Mouse (Mus musculus): ENCODE results near the gene Mrtfa. TPM values are rescaled to one million over a fixed set of nuclear protein-coding genes. Genes with fewer than 3 reads are reported as not detected.

Mrtfa gene
- polyA plus RNA-seq, 1 experiment from 2014 or later: 21.2 TPM

DNA sequence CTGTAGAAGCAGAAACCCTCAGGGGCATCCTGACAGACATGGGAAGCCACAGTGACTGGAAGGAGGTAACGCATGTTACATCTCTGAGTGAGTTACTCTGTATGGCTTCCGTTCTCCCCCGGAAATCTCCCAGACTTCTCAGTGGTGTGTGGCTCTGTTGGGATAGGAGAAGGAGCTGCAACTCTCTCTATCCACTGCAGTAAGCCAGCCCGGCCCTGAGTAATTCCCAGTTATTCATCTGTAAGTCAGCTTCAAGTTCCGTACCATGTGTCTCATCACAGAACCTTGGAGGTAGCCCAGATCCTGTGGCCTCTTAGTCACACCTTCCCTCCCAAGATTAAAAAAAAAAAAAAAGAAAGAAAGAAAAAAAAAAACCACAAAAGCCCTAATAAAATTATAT is 1.8 kb upstream of the Mrtfa start:
- Histone ChIP-seq H3K9me3 (ENCODE audit: control insufficient read depth, low read length) (no peaks in the 10 kb centered on the region), H3K4me1 (replicated peaks; ENCODE audit: control insufficient read depth, insufficient read depth, low read length) (peaks cover 15% of the 10 kb centered on the region), H3K27ac (ENCODE audit: low read depth) (no peak overlapping the region), H3K4me3 (ENCODE audit: low read depth, low read length) (no peak overlapping the region), H3K27me3 (replicated peaks; ENCODE audit: control insufficient read depth, insufficient read depth, low read length) (no peaks in the 10 kb centered on the region), H3K4me2 (ENCODE audit: low read length) (no peak overlapping the region), H3K36me3 (ENCODE audit: control insufficient read depth, insufficient read depth, low read length) (no peaks in the 10 kb centered on the region), H3K9ac (ENCODE audit: low read length) (no peak overlapping the region)
- DNase-seq (ENCODE audit: low spot score) (no peak), ATAC-seq (replicated peaks; ENCODE audit: low FRiP score, low TSS enrichment, low read depth) (no peak)
- 85% methylated on average over 5 of the region's 5 CpGs for WGBS

DNA sequence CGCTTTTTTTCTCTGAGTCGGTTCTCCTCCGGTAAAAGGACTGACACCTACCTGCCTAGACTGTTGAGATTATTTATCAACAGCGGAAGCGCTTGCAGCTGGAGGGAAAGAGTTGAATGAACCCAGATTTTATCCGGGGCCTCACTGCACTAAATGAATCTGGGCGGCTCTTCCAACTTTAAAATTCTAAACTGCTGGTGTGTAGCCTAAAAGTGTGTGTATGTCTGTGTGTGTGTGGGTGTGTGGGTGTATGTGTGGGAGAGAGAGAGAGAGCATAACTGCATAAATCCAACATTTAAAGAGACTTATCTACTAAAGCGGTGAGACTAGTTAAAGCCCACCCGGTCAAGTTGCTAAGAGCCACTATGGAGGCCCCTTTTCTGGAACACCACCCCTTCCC is 746 bp upstream of the Mrtfa start:
- Histone ChIP-seq H3K27ac (ENCODE audit: low read depth) (peak overlapping the region; percentile 39), H3K36me3 (ENCODE audit: control insufficient read depth, insufficient read depth, low read length) (no peaks in the 10 kb centered on the region), H3K9ac (ENCODE audit: low read length) (peak overlapping the region; percentile 57), H3K4me2 (ENCODE audit: low read length) (peak overlapping the region; percentile 70), H3K4me1 (replicated peaks; ENCODE audit: control insufficient read depth, insufficient read depth, low read length) (peaks cover 15% of the 10 kb centered on the region), H3K9me3 (ENCODE audit: control insufficient read depth, low read length) (no peaks in the 10 kb centered on the region), H3K4me3 (ENCODE audit: low read depth, low read length) (peak overlapping the region; percentile 78), H3K27me3 (replicated peaks; ENCODE audit: control insufficient read depth, insufficient read depth, low read length) (no peaks in the 10 kb centered on the region)
- WGBS: 20% methylated on average over 9 of the region's 9 CpGs
- no peak for DNase-seq (ENCODE audit: low spot score)
- ATAC-seq (replicated peaks; ENCODE audit: low FRiP score, low TSS enrichment, low read depth): no peak

DNA sequence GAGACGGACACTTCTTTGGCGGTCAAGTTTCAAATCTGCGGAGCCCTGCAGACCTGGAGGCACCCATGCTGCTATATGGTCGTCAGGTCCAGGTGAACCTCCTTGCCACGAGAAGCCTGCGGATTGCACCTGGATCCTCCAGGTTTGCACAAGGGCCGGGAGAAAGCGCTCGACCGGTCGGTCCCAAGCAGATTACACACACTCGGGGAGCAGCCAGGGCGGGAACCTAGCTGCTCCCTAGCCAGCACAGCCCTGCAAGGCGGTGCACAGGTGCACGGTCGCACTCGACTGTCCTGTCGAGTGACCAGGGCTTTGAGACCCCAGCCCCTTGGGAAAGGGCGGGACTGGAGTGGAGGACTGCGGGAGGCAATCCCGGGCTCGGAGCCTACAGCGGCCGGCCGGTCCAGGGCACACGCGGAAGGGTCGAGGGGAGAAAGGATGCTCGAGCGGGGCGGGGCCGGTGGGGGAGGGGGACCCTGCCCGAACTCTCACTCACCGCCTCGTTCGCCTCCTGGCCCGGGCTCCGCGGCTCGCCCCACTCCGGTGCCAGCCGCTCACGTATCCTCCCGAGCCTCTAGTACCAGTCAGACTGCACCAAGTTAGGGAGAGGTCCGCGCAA is 437 bp downstream of the Mrtfa start:
- DNase-seq (ENCODE audit: low spot score): no peak
- Histone ChIP-seq H3K4me3 (ENCODE audit: low read depth, low read length) (peak overlapping the region; percentile 78), H3K27me3 (replicated peaks; ENCODE audit: control insufficient read depth, insufficient read depth, low read length) (no peaks in the 10 kb centered on the region), H3K9ac (ENCODE audit: low read length) (peak overlapping the region; percentile 79), H3K9me3 (ENCODE audit: control insufficient read depth, low read length) (no peaks in the 10 kb centered on the region), H3K36me3 (ENCODE audit: control insufficient read depth, insufficient read depth, low read length) (no peaks in the 10 kb centered on the region), H3K4me1 (replicated peaks; ENCODE audit: control insufficient read depth, insufficient read depth, low read length) (peaks cover 20% of the 10 kb centered on the region), H3K27ac (ENCODE audit: low read depth) (peak overlapping the region; percentile 75), H3K4me2 (ENCODE audit: low read length) (peak overlapping the region; percentile 91)
- 1% methylated on average over 46 of the region's 46 CpGs for WGBS
- ATAC-seq (replicated peaks; ENCODE audit: low FRiP score, low TSS enrichment, low read depth): peak; percentile 61

DNA sequence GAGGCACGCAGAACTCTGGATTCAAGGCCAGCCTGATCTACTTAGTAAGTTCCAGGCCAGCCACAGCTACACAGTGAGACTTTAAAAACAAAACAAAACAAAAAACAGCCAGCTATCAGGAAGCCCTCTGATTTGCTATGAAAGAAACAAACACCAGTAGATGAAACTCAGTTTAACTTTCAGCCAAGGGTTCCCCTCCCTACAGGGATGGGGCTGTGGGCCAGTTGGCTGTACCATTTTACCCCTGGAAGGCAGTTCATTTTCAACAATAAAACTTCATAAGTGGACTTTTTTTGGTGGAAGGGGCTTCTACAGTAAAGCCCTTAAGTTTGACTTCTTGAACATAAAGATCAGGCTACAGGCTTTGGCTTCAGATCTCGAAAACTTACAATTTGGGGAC is 1.5 kb downstream of the Mrtfa start:
- ATAC-seq (replicated peaks; ENCODE audit: low FRiP score, low TSS enrichment, low read depth): no peak
- WGBS: 90% methylated on average over 2 of the region's 2 CpGs
- H3K9ac ChIP-seq (ENCODE audit: low read length): no peak overlapping the region
- peak overlapping the region; percentile 91 for H3K4me2 ChIP-seq (ENCODE audit: low read length)
- DNase-seq (ENCODE audit: low spot score): no peak
- H3K36me3 ChIP-seq (ENCODE audit: control insufficient read depth, insufficient read depth, low read length): no peaks in the 10 kb centered on the region
- no peaks in the 10 kb centered on the region for H3K9me3 ChIP-seq (ENCODE audit: control insufficient read depth, low read length)
- peaks cover 20% of the 10 kb centered on the region for H3K4me1 ChIP-seq (replicated peaks; ENCODE audit: control insufficient read depth, insufficient read depth, low read length)
- H3K27me3 ChIP-seq (replicated peaks; ENCODE audit: control insufficient read depth, insufficient read depth, low read length): no peaks in the 10 kb centered on the region
- no peak overlapping the region for H3K27ac ChIP-seq (ENCODE audit: low read depth)
- no peak overlapping the region for H3K4me3 ChIP-seq (ENCODE audit: low read depth, low read length)

DNA sequence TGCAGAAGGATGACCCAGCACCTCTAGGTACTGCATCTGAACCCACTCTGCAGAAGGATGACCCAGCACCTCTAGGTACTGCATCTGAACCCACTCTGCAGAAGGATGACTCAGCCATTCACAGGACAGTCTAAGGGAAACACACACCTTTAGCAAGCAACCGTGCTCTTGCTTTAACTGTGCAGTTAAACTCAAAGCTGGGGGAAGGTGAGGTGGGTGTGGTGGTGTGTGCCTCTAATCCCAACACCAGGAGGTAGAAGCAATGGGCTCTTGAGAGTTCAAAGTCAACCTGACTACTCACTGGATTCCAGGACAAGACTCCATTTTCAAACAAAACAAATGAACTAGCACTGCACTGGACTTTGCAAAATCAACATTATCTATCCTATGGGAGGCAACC is 5.6 kb downstream of the Mrtfa start:
- Histone ChIP-seq H3K9ac (ENCODE audit: low read length) (no peak overlapping the region), H3K27ac (ENCODE audit: low read depth) (no peak overlapping the region), H3K27me3 (replicated peaks; ENCODE audit: control insufficient read depth, insufficient read depth, low read length) (no peaks in the 10 kb centered on the region), H3K36me3 (ENCODE audit: control insufficient read depth, insufficient read depth, low read length) (no peaks in the 10 kb centered on the region), H3K4me3 (ENCODE audit: low read depth, low read length) (no peak overlapping the region), H3K9me3 (ENCODE audit: control insufficient read depth, low read length) (no peaks in the 10 kb centered on the region), H3K4me1 (replicated peaks; ENCODE audit: control insufficient read depth, insufficient read depth, low read length) (peaks cover 14% of the 10 kb centered on the region), H3K4me2 (ENCODE audit: low read length) (no peak overlapping the region)
- WGBS: 70% methylated on average over 1 of the region's 1 CpGs
- ATAC-seq (replicated peaks; ENCODE audit: low FRiP score, low TSS enrichment, low read depth) (no peak), DNase-seq (ENCODE audit: low spot score) (no peak)

DNA sequence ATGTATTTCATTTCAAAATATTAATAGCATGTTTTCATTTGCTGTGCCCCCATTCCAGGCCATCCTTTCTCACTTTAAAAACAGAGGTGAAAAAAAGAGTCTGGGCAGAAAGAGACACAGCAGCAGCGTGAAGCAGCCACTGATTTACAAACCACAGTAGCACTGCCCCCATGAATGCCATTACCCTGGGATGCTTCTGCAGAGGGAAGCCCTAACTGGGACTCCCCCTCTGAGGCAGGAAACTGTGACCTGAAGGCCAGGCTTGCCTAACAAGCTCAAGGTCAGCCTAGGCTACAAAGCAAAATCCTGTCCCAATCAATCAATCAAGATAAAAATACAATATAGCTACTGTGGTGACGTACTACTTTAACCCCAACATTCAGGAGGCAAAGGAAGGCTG is 9.3 kb downstream of the Mrtfa start:
- WGBS: 65% methylated on average over 2 of the region's 2 CpGs

DNA sequence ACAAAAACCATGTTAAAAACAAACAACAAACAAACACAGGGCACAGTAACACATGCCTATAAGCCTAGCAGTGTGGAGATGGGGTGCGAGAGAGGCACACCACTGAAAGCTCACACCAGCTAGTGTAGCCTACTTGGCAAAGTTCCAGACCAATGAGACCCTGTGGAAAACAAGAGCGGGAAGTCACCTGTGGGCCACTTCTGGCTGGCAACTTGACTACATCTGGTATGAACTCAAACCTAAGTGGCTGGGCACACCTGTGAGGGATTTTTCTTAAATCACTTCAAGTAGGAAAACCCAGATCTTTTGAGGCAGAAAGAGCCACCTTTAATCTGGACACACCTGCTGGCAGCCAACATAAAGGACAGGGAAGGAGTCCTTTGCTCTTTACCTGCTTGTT is 11.0 kb downstream of the Mrtfa start:
- H3K9ac ChIP-seq (ENCODE audit: low read length): no peak overlapping the region
- no peak overlapping the region for H3K4me2 ChIP-seq (ENCODE audit: low read length)
- H3K36me3 ChIP-seq (ENCODE audit: control insufficient read depth, insufficient read depth, low read length): no peaks in the 10 kb centered on the region
- no peak for DNase-seq (ENCODE audit: low spot score)
- H3K27me3 ChIP-seq (replicated peaks; ENCODE audit: control insufficient read depth, insufficient read depth, low read length): no peaks in the 10 kb centered on the region
- 77% methylated on average over 2 of the region's 2 CpGs for WGBS
- ATAC-seq (replicated peaks; ENCODE audit: low FRiP score, low TSS enrichment, low read depth): no peak
- H3K27ac ChIP-seq (ENCODE audit: low read depth): no peak overlapping the region
- peaks cover 6% of the 10 kb centered on the region; the same call in 1 of the 2 replicates for H3K4me1 ChIP-seq (replicated peaks; ENCODE audit: control insufficient read depth, insufficient read depth, low read length)
- no peaks in the 10 kb centered on the region for H3K9me3 ChIP-seq (ENCODE audit: control insufficient read depth, low read length)
- no peak overlapping the region for H3K4me3 ChIP-seq (ENCODE audit: low read depth, low read length)

More for the DNA sequence above, 9.3 kb downstream of the Mrtfa start:
- Histone ChIP-seq H3K9me3 (ENCODE audit: control insufficient read depth, low read length) (no peaks in the 10 kb centered on the region), H3K4me3 (ENCODE audit: low read depth, low read length) (no peak overlapping the region), H3K4me1 (replicated peaks; ENCODE audit: control insufficient read depth, insufficient read depth, low read length) (0 out of 2 replicates have a peak, but pooled peaks cover 5% of the 10 kb centered on the region), H3K9ac (ENCODE audit: low read length) (no peak overlapping the region), H3K27me3 (replicated peaks; ENCODE audit: control insufficient read depth, insufficient read depth, low read length) (no peaks in the 10 kb centered on the region), H3K27ac (ENCODE audit: low read depth) (no peak overlapping the region), H3K4me2 (ENCODE audit: low read length) (no peak overlapping the region), H3K36me3 (ENCODE audit: control insufficient read depth, insufficient read depth, low read length) (no peaks in the 10 kb centered on the region)
- ATAC-seq (replicated peaks; ENCODE audit: low FRiP score, low TSS enrichment, low read depth) (no peak), DNase-seq (ENCODE audit: low spot score) (no peak)

DNA sequence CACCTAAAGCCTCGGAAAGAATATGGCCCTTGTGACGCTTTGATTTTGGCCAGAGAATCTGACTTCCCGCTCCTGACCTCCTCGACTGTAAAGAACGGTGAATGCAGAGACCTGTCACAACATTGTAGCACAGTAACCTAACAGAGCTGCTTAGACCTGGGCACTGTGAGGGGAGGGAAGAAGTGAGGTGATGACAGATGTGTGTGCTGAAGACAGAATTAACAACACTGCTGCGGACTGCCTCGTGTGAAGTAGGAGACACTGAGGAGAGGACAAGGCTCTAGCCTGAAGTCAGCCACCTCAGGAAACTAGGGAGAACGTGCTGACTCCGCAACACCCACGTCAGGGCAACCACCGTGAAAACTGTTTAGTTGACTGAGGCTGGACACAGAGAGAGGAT is 11.9 kb downstream of the Mrtfa start:
- H3K4me3 ChIP-seq (ENCODE audit: low read depth, low read length): no peak overlapping the region
- no peaks in the 10 kb centered on the region for H3K27me3 ChIP-seq (replicated peaks; ENCODE audit: control insufficient read depth, insufficient read depth, low read length)
- peaks cover 8% of the 10 kb centered on the region; the same call in 1 of the 2 replicates for H3K4me1 ChIP-seq (replicated peaks; ENCODE audit: control insufficient read depth, insufficient read depth, low read length)
- ATAC-seq (replicated peaks; ENCODE audit: low FRiP score, low TSS enrichment, low read depth) (no peak), DNase-seq (ENCODE audit: low spot score) (no peak)
- no peak overlapping the region for H3K4me2 ChIP-seq (ENCODE audit: low read length)
- H3K9me3 ChIP-seq (ENCODE audit: control insufficient read depth, low read length): no peaks in the 10 kb centered on the region
- no peak overlapping the region for H3K9ac ChIP-seq (ENCODE audit: low read length)
- H3K27ac ChIP-seq (ENCODE audit: low read depth): no peak overlapping the region
- H3K36me3 ChIP-seq (ENCODE audit: control insufficient read depth, insufficient read depth, low read length): no peaks in the 10 kb centered on the region
- 72% methylated on average over 11 of the region's 11 CpGs for WGBS

DNA sequence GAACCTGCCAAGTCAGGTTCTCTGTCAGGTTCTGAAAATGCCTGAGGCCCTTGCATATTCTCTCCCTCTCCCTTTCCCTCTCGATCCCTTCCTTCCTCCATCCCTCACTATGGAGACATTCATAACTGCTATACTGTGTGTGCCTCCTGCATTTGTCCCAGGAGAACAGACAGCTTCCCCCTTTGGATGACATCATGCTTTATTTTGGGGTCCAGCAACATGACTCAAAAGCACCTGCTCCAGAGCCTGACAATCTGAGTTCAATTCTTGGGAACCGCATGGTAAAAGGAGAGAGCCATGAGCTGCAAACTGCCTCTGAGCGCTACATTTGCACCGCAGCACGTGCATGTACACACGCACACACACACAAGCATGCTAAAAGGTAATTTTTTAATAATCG is 12.7 kb downstream of the Mrtfa start:
- Histone ChIP-seq H3K27ac (ENCODE audit: low read depth) (no peak overlapping the region), H3K27me3 (replicated peaks; ENCODE audit: control insufficient read depth, insufficient read depth, low read length) (no peaks in the 10 kb centered on the region), H3K4me3 (ENCODE audit: low read depth, low read length) (no peak overlapping the region), H3K36me3 (ENCODE audit: control insufficient read depth, insufficient read depth, low read length) (no peaks in the 10 kb centered on the region), H3K9ac (ENCODE audit: low read length) (no peak overlapping the region), H3K4me1 (replicated peaks; ENCODE audit: control insufficient read depth, insufficient read depth, low read length) (peaks cover 8% of the 10 kb centered on the region; the same call in 1 of the 2 replicates), H3K4me2 (ENCODE audit: low read length) (no peak overlapping the region), H3K9me3 (ENCODE audit: control insufficient read depth, low read length) (no peaks in the 10 kb centered on the region)
- DNase-seq (ENCODE audit: low spot score) (no peak), ATAC-seq (replicated peaks; ENCODE audit: low FRiP score, low TSS enrichment, low read depth) (no peak)
- 90% methylated on average over 7 of the region's 7 CpGs for WGBS
